Mouse (Mus musculus) ES-E14 (cell line): ENCODE data around the gene Inpp1. TPM values are rescaled to one million over a fixed set of nuclear protein-coding genes. Genes with fewer than 3 reads are reported as not detected.
A peak's percentile ranks its signal among the peaks of the same experiment; 100 is the strongest.
"Not testable (repeated sequence)": the region's sequence is repeated elsewhere in the genome, so short reads cannot be mapped to it uniquely, and the experiment has no call there.

Experiments used
- DNase-seq: peaks from one replicate; pipeline ENCODE4 v3.0.0-alpha.2; 2013; ENCODE audit warnings: low read depth, low spot score
- H3K27ac ChIP-seq: 2 replicates; pipeline ENCODE4 v1.5.1; 2012; ENCODE audit warnings: low read depth, mild to moderate bottlenecking, low read length, moderate library complexity, mixed read lengths; ENCODE audit not compliant: poor library complexity, insufficient read depth, severe bottlenecking
- H3K36me3 ChIP-seq: 2 replicates; pipeline ENCODE4 v1.6.1; 2012; ENCODE audit warnings: mild to moderate bottlenecking, low read length, moderate library complexity, mixed read lengths; ENCODE audit not compliant: control insufficient read depth, poor library complexity, insufficient read depth, severe bottlenecking
- H3K4me1 ChIP-seq, 2 experiments: fragments of 150-350 bp in 1 of 2; sonication (generic) in 1 of 2; 2 replicates each; pipeline ENCODE4 v1.6.1; 2012; ENCODE audit warnings: low read length in 2 of 2, mild to moderate bottlenecking in 1 of 2, mixed read lengths in 1 of 2; ENCODE audit not compliant: control insufficient read depth in 2 of 2, insufficient read depth in 2 of 2, poor library complexity in 1 of 2
- H3K4me3 ChIP-seq, 2 experiments: fragments of 150-350 bp in 1 of 2; sonication (generic) in 1 of 2; 2 replicates each; pipeline ENCODE4 v1.5.1; 2012; ENCODE audit warnings: low read length in 2 of 2, low read depth in 1 of 2, mild to moderate bottlenecking in 1 of 2, mixed read lengths in 1 of 2; ENCODE audit not compliant: insufficient read depth in 1 of 2, poor library complexity in 1 of 2, severe bottlenecking in 1 of 2
- H3K9ac ChIP-seq: 2 replicates; pipeline ENCODE4 v1.6.1; 2012; ENCODE audit warnings: low read depth, mild to moderate bottlenecking, low read length, mixed read lengths; ENCODE audit not compliant: poor library complexity, insufficient read depth, severe bottlenecking
- H3K9me3 ChIP-seq: fragments of 150-350 bp; sonication (generic); 2 replicates; pipeline ENCODE4 v1.6.1; 2012; ENCODE audit warnings: low read depth, mild to moderate bottlenecking, low read length; ENCODE audit not compliant: control insufficient read depth, insufficient read depth
- CHD2 ChIP-seq: IDR thresholded peaks from 2 replicates; pipeline ENCODE4 v1.6.1; 2014; ENCODE audit warnings: mild to moderate bottlenecking, low read depth, low read length, inconsistent platforms
- HCFC1 ChIP-seq: IDR thresholded peaks from 2 replicates; pipeline ENCODE4 v1.6.1; 2012; ENCODE audit warnings: low read length, inconsistent platforms, borderline replicate concordance; ENCODE audit not compliant: insufficient read depth
- MAFK ChIP-seq: IDR thresholded peaks from 2 replicates; pipeline ENCODE4 v1.6.1; 2014; ENCODE audit warnings: mild to moderate bottlenecking, low read depth, low read length, inconsistent platforms; ENCODE audit not compliant: insufficient read depth
- ZC3H11A ChIP-seq: IDR thresholded peaks from 2 replicates; pipeline ENCODE4 v1.6.1; 2012; ENCODE audit warnings: low read depth, mild to moderate bottlenecking, inconsistent platforms, low read length, borderline replicate concordance
- ZNF384 ChIP-seq: IDR thresholded peaks from 2 replicates; pipeline ENCODE4 v1.6.1; 2012; ENCODE audit warnings: low read depth, low read length, inconsistent platforms
- in situ Hi-C, 2 experiments: fragments of 600-800 bp; cut with MboI; formaldehyde crosslinking; loops; one replicate each; pipeline ENCODE4 v1.15.1; 2025; ENCODE audit warnings: low sequenced_read_pairs in 2 of 2, inconsistent platforms in 1 of 2; ENCODE audit not compliant: unreplicated experiment in 2 of 2
- total RNA-seq: library from RNA; depleted of rRNA; stranded (reverse); fragments of 300-350 nt; gene quantifications from 2 replicates; pipeline ENCODE4 v1.2.3, GENCODE M21; 2012

The Inpp1 gene
- total RNA-seq, 1 experiment = 5.1 TPM

GRCm38 (mm10) chr1:52854029-52854428 lies 36.5 kb upstream of the Inpp1 start:
- H3K9ac ChIP-seq, H3K36me3 ChIP-seq, H3K4me1 ChIP-seq, H3K27ac ChIP-seq, H3K4me3 ChIP-seq, in situ Hi-C loops, DNase-seq, H3K9me3 ChIP-seq: not testable (repeated sequence)
- TF ChIP-seq ZC3H11A = peak; percentile 72; the same call in 1 of the 2 replicates

- Histone ChIP-seq H3K27ac (no peak overlapping the region), H3K9ac (no peak overlapping the region), H3K36me3 (no peaks in the 10 kb centered on the region), H3K9me3 (no peaks in the 10 kb centered on the region), H3K4me3 (no peak overlapping the region), H3K4me1 (peaks cover 0 to 2% of the 10 kb centered on the region in 2 experiments; a peak in 1 of 4 replicates)
- TF ChIP-seq ZC3H11A (no peak), MAFK (no peak), CHD2 (no peak), HCFC1 (no peak), ZNF384 (no peak)
- DNase-seq = no peak
- in situ Hi-C loops = no loop called here
Measured at GRCm38 (mm10) chr1:52849422-52849821, 31.9 kb upstream of the Inpp1 start.

GRCm38 (mm10) chr1:52846556-52846955 lies 29.1 kb upstream of the Inpp1 start:
- Histone ChIP-seq H3K27ac (no peak overlapping the region), H3K9ac (no peak overlapping the region), H3K4me1 (peaks cover 0 to 2% of the 10 kb centered on the region in 2 experiments; a peak in 2 of 4 replicates), H3K36me3 (no peaks in the 10 kb centered on the region), H3K4me3 (no peak overlapping the region), H3K9me3 (no peaks in the 10 kb centered on the region)
- DNase-seq = no peak
- TF ChIP-seq HCFC1 = no peak
- TF ChIP-seq MAFK = no peak
- no peak for TF ChIP-seq CHD2
- TF ChIP-seq ZNF384 = no peak
- no peak for TF ChIP-seq ZC3H11A
- in situ Hi-C loops = no loop called here

- Histone ChIP-seq H3K9ac (peak within 1 kb of the TSS; percentile 92), H3K36me3 (no peaks in the 10 kb centered on the region), H3K27ac (no peak within 1 kb of the TSS), H3K4me3 (peak within 1 kb of the TSS; percentile 89 to 90), H3K4me1 (peaks cover 0 to 2% of the 10 kb centered on the region in 2 experiments; a peak in 3 of 4 replicates), H3K9me3 (no peaks in the 10 kb centered on the region)
- DNase-seq = peak; percentile 98
- in situ Hi-C loops = no loop called here
- TF ChIP-seq HCFC1 (peak; percentile 55; the same call in 1 of the 2 replicates), MAFK (no peak)
Measured at GRCm38 (mm10) chr1:52844782-52845665, 27.5 kb upstream of the Inpp1 start, which contains the start of gene Hibch. Hibch (plus strand) TSS chr1:52844929.
